10 mouse cellular contexts compared by ENCODE assay signal in the genomic region with DNA sequence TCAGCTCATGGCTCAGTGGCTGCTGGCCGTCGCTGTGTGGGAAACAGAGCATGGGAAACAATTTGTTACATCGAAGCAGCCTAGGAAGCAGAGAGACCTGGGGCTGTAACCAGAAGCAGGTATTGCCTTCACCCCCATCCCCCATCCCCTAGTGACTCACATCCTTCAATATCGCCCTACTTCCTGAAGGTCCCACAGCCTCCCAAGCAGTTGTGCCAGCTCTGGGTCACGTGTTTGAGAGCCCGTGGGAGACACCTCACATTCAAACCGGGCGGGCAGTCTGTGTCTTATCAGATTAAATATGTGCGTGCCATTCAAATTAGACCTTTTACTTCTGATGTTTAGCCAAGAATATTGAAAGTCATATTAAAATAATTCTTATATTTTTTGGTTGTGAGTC. TPM values are rescaled to one million over a fixed set of nuclear protein-coding genes. Genes with fewer than 3 reads are reported as not detected.
DNase-seq lines count a peak whose midpoint lies in the region; ATAC-seq and TF ChIP-seq lines count a peak whose summit lies in the region.
"Had no signal": no experiment of that assay in that cellular context is flagged by ENCODE, and none has a peak within 500 bp of the region (broad histone marks: within the 10 kb centered on the region; RNA-seq: fewer than 3 reads in every experiment).

No protein-coding gene starts in this region.

- no peak for TF ChIP-seq CTCF in hindbrain, postnatal 0 days (IDR thresholded peaks at IDR 0.05; ENCODE audit: low read depth)
- no peak for TF ChIP-seq CTCF in cerebellum, adult 2 months (IDR thresholded peaks at IDR 0.05; ENCODE audit: borderline replicate concordance, insufficient read depth, low read depth, low read length)

- DNase-seq in hindbrain, postnatal 0 days (ENCODE audit: low spot score), result peak; percentile 3
- no peak for DNase-seq in hindbrain, embryonic 14.5 days (ENCODE audit: low spot score)
- peak; percentile 22 to 43 for DNase-seq in lung, postnatal 4 days
- DNase-seq in thymus, postnatal 4 days, result no peak
- no peak for DNase-seq in layer of hippocampus, adult 8-10 months (ENCODE audit: low spot score in 2 of 2)
- DNase-seq in cerebellum, adult 2 months, result no peak
- DNase-seq: cerebellum, adult 11-12 months had no signal

- no peak overlapping the region for H3K4me2 ChIP-seq in hindbrain, postnatal 0 days (ENCODE audit: low read depth, low read length)
- no peak overlapping the region for H3K4me2 ChIP-seq in hindbrain, embryonic 14.5 days (replicated peaks)

- H3K27me3 ChIP-seq in hindbrain, postnatal 0 days (ENCODE audit: insufficient read depth, low read length), result no peaks in the 10 kb centered on the region
- no peaks in the 10 kb centered on the region for H3K27me3 ChIP-seq in hindbrain, embryonic 14.5 days (ENCODE audit: control insufficient read depth, insufficient read depth, low read length)
- no peaks in the 10 kb centered on the region for H3K27me3 ChIP-seq in cerebellum, adult 2 months (ENCODE audit: control insufficient read depth, insufficient read depth, low read length)

- 71% methylated on average over 9 of the region's 9 CpGs for WGBS in hindbrain, postnatal 0 days
- 76% methylated on average over 9 of the region's 9 CpGs for whole genome bisulfite sequencing in hindbrain, embryonic 14.5 days
- WGBS in cerebellum, adult 2 months, result 60% methylated on average over 9 of the region's 9 CpGs

- H3K9ac ChIP-seq in hindbrain, postnatal 0 days (replicated peaks; ENCODE audit: low read length), result no peak overlapping the region
- H3K9ac ChIP-seq in hindbrain, embryonic 14.5 days, result no peak overlapping the region

- H3K36me3 ChIP-seq in hindbrain, postnatal 0 days (ENCODE audit: insufficient read depth, low read length), result no peaks in the 10 kb centered on the region
- H3K36me3 ChIP-seq in hindbrain, embryonic 14.5 days (replicated peaks; ENCODE audit: control insufficient read depth, insufficient read depth), result no peaks in the 10 kb centered on the region
- H3K36me3 ChIP-seq: midbrain, embryonic 10.5 days had no signal

- H3K4me1 ChIP-seq in hindbrain, postnatal 0 days (ENCODE audit: insufficient read depth, low read length), result no peaks in the 10 kb centered on the region
- no peaks in the 10 kb centered on the region for H3K4me1 ChIP-seq in hindbrain, embryonic 14.5 days (replicated peaks; ENCODE audit: control insufficient read depth, insufficient read depth, low read length)
- no peaks in the 10 kb centered on the region for H3K4me1 ChIP-seq in cerebellum, adult 2 months (ENCODE audit: control insufficient read depth, insufficient read depth, low read length)
- H3K4me1 ChIP-seq: midbrain, embryonic 10.5 days had no signal

- peak; percentile 49; the same call in 1 of the 2 replicates for ATAC-seq in hindbrain, postnatal 0 days
- ATAC-seq in hindbrain, embryonic 14.5 days (ENCODE audit: low FRiP score), result no peak
- ATAC-seq in activated CD4-positive, CD25-positive, alpha-beta regulatory T cell, adult 4 months, result peak; percentile 69
- ATAC-seq in inflammation-experienced regulatory T-cells, adult 6 months, result peak; percentile 61

- H3K9me3 ChIP-seq in hindbrain, postnatal 0 days (ENCODE audit: low read length), result no peaks in the 10 kb centered on the region
- H3K9me3 ChIP-seq in hindbrain, embryonic 14.5 days (ENCODE audit: control insufficient read depth, low read length), result no peaks in the 10 kb centered on the region
- H3K9me3 ChIP-seq: midbrain, embryonic 10.5 days had no signal

- H3K27ac ChIP-seq in hindbrain, postnatal 0 days, result no peak overlapping the region
- H3K27ac ChIP-seq in hindbrain, embryonic 14.5 days, result no peak overlapping the region
- H3K27ac ChIP-seq in cerebellum, adult 2 months (ENCODE audit: insufficient read depth, low read length), result no peak overlapping the region
- H3K27ac ChIP-seq: midbrain, embryonic 10.5 days had no signal

- H3K4me3 ChIP-seq in hindbrain, postnatal 0 days (ENCODE audit: low read length), result no peak overlapping the region
- no peak overlapping the region for H3K4me3 ChIP-seq in hindbrain, embryonic 14.5 days (replicated peaks; ENCODE audit: low read length)
- H3K4me3 ChIP-seq in cerebellum, adult 2 months (replicated peaks; ENCODE audit: insufficient read depth, low read depth, low read length), result no peak overlapping the region
- H3K4me3 ChIP-seq: midbrain, embryonic 10.5 days had no signal

- no peak for TF ChIP-seq POLR2A in cerebellum, adult 2 months (IDR thresholded peaks at IDR 0.05; ENCODE audit: borderline replicate concordance, insufficient read depth, low read length)

RNA-seq across cellular contexts. Expression of a gene that starts 34.8 kb away (rescaled TPM):
- total RNA-seq in hindbrain, postnatal 0 days (2014; rRNA removed), result 87.8 and 92.0 TPM in 2 replicates
- polyA plus RNA-seq in hindbrain, postnatal 0 days (2015; fragmentation: Nextera tagmentation; extraction: Ambion mirVana), result 165 and 174 TPM in 2 replicates
- polyA plus RNA-seq in hindbrain, embryonic 14.5 days (2014; fragmentation: Nextera tagmentation; extraction: Ambion mirVana), result 178 and 212 TPM in 2 replicates
- polyA plus RNA-seq in activated CD4-positive, CD25-positive, alpha-beta regulatory T cell, adult 4 months (2017; shearing (Covaris generic)), result 10 to 100 TPM; 74.3 to 76.0 TPM
- 100 to 1,000 TPM in 1 of 3 experiments, 10 to 100 TPM in 2; 46.2 to 129 (median 63.6) TPM for polyA plus RNA-seq in inflammation-experienced regulatory T-cells, adult 6 months (2017; shearing (Covaris generic))
- 10 to 100 TPM in 3 of 4 experiments, 1 to 10 TPM in 1; 9.7 to 14.5 (median 10.9) TPM for total RNA-seq in layer of hippocampus, adult 8-10 months (2022)
- polyA plus RNA-seq in cerebellum, adult 2 months (2012; rRNA removed), result 13.3 and 14.6 TPM in 2 replicates

RNA-seq across cellular contexts. Expression of a gene that starts 34.9 kb away (rescaled TPM):
- 2.8 and 4.0 TPM in 2 replicates for total RNA-seq in hindbrain, postnatal 0 days (2014; rRNA removed)
- polyA plus RNA-seq in hindbrain, postnatal 0 days (2015; fragmentation: Nextera tagmentation; extraction: Ambion mirVana), result 4.8 and 4.9 TPM in 2 replicates
- polyA plus RNA-seq in hindbrain, embryonic 14.5 days (2014; fragmentation: Nextera tagmentation; extraction: Ambion mirVana), result 7.5 and 8.6 TPM in 2 replicates
- 10 to 100 TPM; 30.0 to 37.4 TPM for polyA plus RNA-seq in activated CD4-positive, CD25-positive, alpha-beta regulatory T cell, adult 4 months (2017; shearing (Covaris generic))
- polyA plus RNA-seq in inflammation-experienced regulatory T-cells, adult 6 months (2017; shearing (Covaris generic)), result 10 to 100 TPM; 39.6 to 49.3 (median 41.3) TPM
- total RNA-seq in layer of hippocampus, adult 8-10 months (2022), result 1 to 10 TPM; 3.9 to 7.1 (median 5.6) TPM
- 2.8 and 4.0 TPM in 2 replicates for polyA plus RNA-seq in cerebellum, adult 2 months (2012; rRNA removed)

Comparison
In these comparisons a context has a peak if more than half of its experiments do, and no peak if none do; other contexts are left out.
1. DNase-seq: peak in hindbrain, postnatal 0 days (single experiment) and lung, postnatal 4 days (2 of 2); none in hindbrain, embryonic 14.5 days (single experiment), thymus, postnatal 4 days (single experiment), layer of hippocampus, adult 8-10 months (0 of 2) and cerebellum, adult 2 months (0 of 2).